ENCODE assay signal across 31 mouse cellular contexts in genomic region chr15:81197197-81197596, GRCm38 (mm10). TPM values are rescaled to one million over a fixed set of nuclear protein-coding genes. Genes with fewer than 3 reads are reported as not detected.
A peak's percentile ranks its signal among the peaks of the same experiment; 100 is the strongest.
DNase-seq lines count a peak whose midpoint lies in the region; ATAC-seq and TF ChIP-seq lines count a peak whose summit lies in the region.
"Had no signal": no experiment of that assay in that cellular context is flagged by ENCODE, and none has a peak within 500 bp of the region (broad histone marks: within the 10 kb centered on the region; RNA-seq: fewer than 3 reads in every experiment).

No protein-coding gene starts in this region.

- TF ChIP-seq EP300 in liver, postnatal 0 days (IDR thresholded peaks at IDR 0.05; ENCODE audit: low read depth): no peak

- ATAC-seq in liver, postnatal 0 days: no peak
- ATAC-seq in liver, embryonic 11.5 days (replicated peaks; ENCODE audit: low FRiP score): peak; percentile 49; the same call in 1 of the 2 replicates
- peak; percentile 58 for ATAC-seq in liver, embryonic 16.5 days (ENCODE audit: low read depth)
- peak; percentile 88 for ATAC-seq in stomach, embryonic 16.5 days (ENCODE audit: insufficient read depth, low FRiP score)
- no peak for ATAC-seq in kidney, embryonic 14.5 days (ENCODE audit: low FRiP score, low TSS enrichment)
- ATAC-seq in kidney, embryonic 16.5 days (ENCODE audit: low FRiP score, low TSS enrichment): no peak
- ATAC-seq: forebrain, postnatal 0 days; hindbrain, postnatal 0 days; midbrain, embryonic 13.5 days; Patski had no signal

- no peak overlapping the region for H3K27ac ChIP-seq in liver, postnatal 0 days (ENCODE audit: low read depth)
- H3K27ac ChIP-seq in liver, embryonic 11.5 days (ENCODE audit: low read depth, low read length): no peak overlapping the region
- no peak overlapping the region for H3K27ac ChIP-seq in liver, embryonic 16.5 days (ENCODE audit: low read length)
- H3K27ac ChIP-seq in stomach, embryonic 16.5 days (ENCODE audit: low read length): no peak overlapping the region
- H3K27ac ChIP-seq in kidney, embryonic 14.5 days (ENCODE audit: low read depth, low read length): no peak overlapping the region
- no peak overlapping the region for H3K27ac ChIP-seq in kidney, embryonic 16.5 days (ENCODE audit: low read length)
- H3K27ac ChIP-seq: embryonic facial prominence, embryonic 12.5 days; hindbrain, embryonic 10.5 days; hindbrain, postnatal 0 days; left cerebral cortex, adult 2 months; limb, embryonic 12.5 days; midbrain, embryonic 13.5 days had no signal

- H3K4me2 ChIP-seq in liver, postnatal 0 days (ENCODE audit: low read depth, low read length): no peak overlapping the region
- no peak overlapping the region for H3K4me2 ChIP-seq in liver, embryonic 11.5 days
- no peak overlapping the region for H3K4me2 ChIP-seq in liver, embryonic 16.5 days (ENCODE audit: low read depth, low read length)
- H3K4me2 ChIP-seq in stomach, embryonic 16.5 days (ENCODE audit: low read depth, low read length): no peak overlapping the region
- no peak overlapping the region for H3K4me2 ChIP-seq in kidney, embryonic 14.5 days (replicated peaks; ENCODE audit: low read depth, low read length)
- H3K4me2 ChIP-seq in kidney, embryonic 16.5 days (replicated peaks; ENCODE audit: low read depth, low read length): no peak overlapping the region
- H3K4me2 ChIP-seq: embryonic facial prominence, embryonic 12.5 days; limb, embryonic 12.5 days; midbrain, embryonic 13.5 days had no signal

- H3K27me3 ChIP-seq in liver, postnatal 0 days (ENCODE audit: insufficient read depth, low read length): no peaks in the 10 kb centered on the region
- H3K27me3 ChIP-seq in liver, embryonic 11.5 days (replicated peaks; ENCODE audit: control insufficient read depth, insufficient read depth, low read length): no peaks in the 10 kb centered on the region
- no peaks in the 10 kb centered on the region for H3K27me3 ChIP-seq in liver, embryonic 16.5 days (ENCODE audit: control insufficient read depth, insufficient read depth, low read depth, low read length)
- no peaks in the 10 kb centered on the region for H3K27me3 ChIP-seq in stomach, embryonic 16.5 days (ENCODE audit: control insufficient read depth, insufficient read depth, low read length)
- no peaks in the 10 kb centered on the region for H3K27me3 ChIP-seq in kidney, embryonic 14.5 days (ENCODE audit: control insufficient read depth, insufficient read depth, low read length)
- no peaks in the 10 kb centered on the region for H3K27me3 ChIP-seq in kidney, embryonic 16.5 days (ENCODE audit: insufficient read depth, low read length)
- H3K27me3 ChIP-seq: embryonic facial prominence, embryonic 12.5 days; limb, embryonic 12.5 days; megakaryocyte, embryonic 14.5 days; midbrain, embryonic 13.5 days; Patski had no signal

- H3K9ac ChIP-seq in liver, postnatal 0 days (replicated peaks): no peak overlapping the region
- no peak overlapping the region for H3K9ac ChIP-seq in liver, embryonic 11.5 days (ENCODE audit: low read depth, low read length)
- H3K9ac ChIP-seq in liver, embryonic 16.5 days (ENCODE audit: low read depth, low read length): no peak overlapping the region
- no peak overlapping the region for H3K9ac ChIP-seq in stomach, embryonic 16.5 days (ENCODE audit: low read length)
- no peak overlapping the region for H3K9ac ChIP-seq in kidney, embryonic 14.5 days (ENCODE audit: low read depth, low read length)
- no peak overlapping the region for H3K9ac ChIP-seq in kidney, embryonic 16.5 days (replicated peaks; ENCODE audit: low read length)
- H3K9ac ChIP-seq: embryonic facial prominence, embryonic 12.5 days; forebrain, postnatal 0 days; limb, embryonic 12.5 days; midbrain, embryonic 13.5 days had no signal

- WGBS in liver, postnatal 0 days (ENCODE audit: insufficient replicate concordance): 62% methylated on average over 10 of the region's 10 CpGs
- WGBS in liver, embryonic 11.5 days: 58% methylated on average over 10 of the region's 10 CpGs
- WGBS in liver, embryonic 16.5 days (ENCODE audit: insufficient replicate concordance): 41% methylated on average over 10 of the region's 10 CpGs
- WGBS in stomach, embryonic 16.5 days: 52% methylated on average over 10 of the region's 10 CpGs
- WGBS in kidney, embryonic 14.5 days: 91% methylated on average over 10 of the region's 10 CpGs
- 90% methylated on average over 10 of the region's 10 CpGs for WGBS in kidney, embryonic 16.5 days

- 0 out of 2 replicates have a peak, but pooled peaks cover 3% of the 10 kb centered on the region for H3K4me1 ChIP-seq in liver, postnatal 0 days (ENCODE audit: insufficient read depth)
- no peaks in the 10 kb centered on the region for H3K4me1 ChIP-seq in liver, embryonic 11.5 days (replicated peaks; ENCODE audit: control insufficient read depth, insufficient read depth, low read length)
- H3K4me1 ChIP-seq in liver, embryonic 16.5 days (ENCODE audit: control insufficient read depth, low read depth, low read length): peaks cover 2% of the 10 kb centered on the region
- no peaks in the 10 kb centered on the region for H3K4me1 ChIP-seq in stomach, embryonic 16.5 days (ENCODE audit: control insufficient read depth, insufficient read depth, low read length)
- H3K4me1 ChIP-seq in kidney, embryonic 14.5 days (ENCODE audit: control insufficient read depth, insufficient read depth, low read length): no peaks in the 10 kb centered on the region
- H3K4me1 ChIP-seq in kidney, embryonic 16.5 days (ENCODE audit: insufficient read depth, low read length): no peaks in the 10 kb centered on the region
- H3K4me1 ChIP-seq: embryonic facial prominence, embryonic 12.5 days; hindbrain, embryonic 10.5 days; limb, embryonic 12.5 days; midbrain, embryonic 13.5 days had no signal

- TF ChIP-seq CTCF in liver, postnatal 0 days (IDR thresholded peaks at IDR 0.05; ENCODE audit: low read depth): no peak

- no peak overlapping the region for H3K4me3 ChIP-seq in liver, postnatal 0 days (ENCODE audit: low read depth, low read length)
- H3K4me3 ChIP-seq in liver, embryonic 11.5 days (ENCODE audit: low read depth, low read length): no peak overlapping the region
- no peak overlapping the region for H3K4me3 ChIP-seq in liver, embryonic 16.5 days (ENCODE audit: low read depth, low read length)
- no peak overlapping the region for H3K4me3 ChIP-seq in stomach, embryonic 16.5 days (replicated peaks; ENCODE audit: low read length)
- H3K4me3 ChIP-seq in kidney, embryonic 14.5 days (ENCODE audit: low read length): no peak overlapping the region
- H3K4me3 ChIP-seq in kidney, embryonic 16.5 days (ENCODE audit: low read length): no peak overlapping the region
- H3K4me3 ChIP-seq: embryonic facial prominence, embryonic 12.5 days; hindbrain, embryonic 10.5 days; left cerebral cortex, adult 2 months; limb, embryonic 12.5 days; megakaryocyte, embryonic 14.5 days; midbrain, embryonic 13.5 days had no signal

- H3K9me3 ChIP-seq in liver, postnatal 0 days (ENCODE audit: low read length): no peaks in the 10 kb centered on the region
- no peaks in the 10 kb centered on the region; the same call in 1 of the 2 replicates for H3K9me3 ChIP-seq in liver, embryonic 11.5 days (ENCODE audit: control insufficient read depth, low read length)
- H3K9me3 ChIP-seq in liver, embryonic 16.5 days (replicated peaks; ENCODE audit: control insufficient read depth, low read length): no peaks in the 10 kb centered on the region
- 0 out of 2 replicates have a peak, but pooled peaks cover 8% of the 10 kb centered on the region for H3K9me3 ChIP-seq in stomach, embryonic 16.5 days (replicated peaks; ENCODE audit: control insufficient read depth, low read length)
- no peaks in the 10 kb centered on the region for H3K9me3 ChIP-seq in kidney, embryonic 14.5 days (ENCODE audit: control insufficient read depth, low read length)
- no peaks in the 10 kb centered on the region for H3K9me3 ChIP-seq in kidney, embryonic 16.5 days (ENCODE audit: low read length)
- H3K9me3 ChIP-seq: embryonic facial prominence, embryonic 12.5 days; megakaryocyte, embryonic 14.5 days; midbrain, embryonic 13.5 days had no signal

- H3K36me3 ChIP-seq in liver, postnatal 0 days (replicated peaks; ENCODE audit: insufficient read depth, low read length): no peaks in the 10 kb centered on the region
- H3K36me3 ChIP-seq in liver, embryonic 11.5 days (ENCODE audit: control insufficient read depth, insufficient read depth, low read length): no peaks in the 10 kb centered on the region
- no peaks in the 10 kb centered on the region for H3K36me3 ChIP-seq in liver, embryonic 16.5 days (ENCODE audit: control insufficient read depth, insufficient read depth)
- H3K36me3 ChIP-seq in stomach, embryonic 16.5 days (ENCODE audit: control insufficient read depth, insufficient read depth, low read length): no peaks in the 10 kb centered on the region
- H3K36me3 ChIP-seq in kidney, embryonic 14.5 days (ENCODE audit: control insufficient read depth, insufficient read depth, low read length): no peaks in the 10 kb centered on the region
- H3K36me3 ChIP-seq in kidney, embryonic 16.5 days (ENCODE audit: insufficient read depth, low read length): no peaks in the 10 kb centered on the region
- H3K36me3 ChIP-seq: embryonic facial prominence, embryonic 12.5 days; G1E; hindbrain, embryonic 10.5 days; limb, embryonic 12.5 days; midbrain, embryonic 13.5 days had no signal

- DNase-seq in liver: peak; percentile 23
- DNase-seq in liver, postnatal 0 days: no peak
- DNase-seq in liver, embryonic 11.5 days (ENCODE audit: low spot score): no peak
- DNase-seq in gastrocnemius, adult 18-20 months (ENCODE audit: low spot score): no peak
- DNase-seq: adrenal gland, postnatal 10 days; cerebellum, adult 11 months; cerebellum, adult 9-10 months; cerebellum, postnatal 36 days; forebrain, postnatal 0 days; gastrocnemius, postnatal 10 days; heart, postnatal 14 days; kidney, adult 2 months; kidney, postnatal 10 days; lung, adult 2 months; thymus, adult 18-20 months; thymus, postnatal 25 days had no signal

RNA-seq across cellular contexts. Expression of gene Mrtfa, which starts 6.6 kb away (rescaled TPM):
- 4.3 and 4.5 TPM in 2 replicates for polyA plus RNA-seq in liver, postnatal 0 days (2015; fragmentation: Nextera tagmentation; extraction: Ambion mirVana)
- 18.9 and 20.6 TPM in 2 replicates for polyA plus RNA-seq in liver, embryonic 11.5 days (2014; fragmentation: Nextera tagmentation; extraction: Ambion mirVana)
- polyA plus RNA-seq in liver, embryonic 16.5 days (2015; fragmentation: Nextera tagmentation; extraction: Ambion mirVana): 5.4 and 6.1 TPM in 2 replicates
- 25.4 and 26.2 TPM in 2 replicates for polyA plus RNA-seq in stomach, embryonic 16.5 days (2015; fragmentation: Nextera tagmentation; extraction: Ambion mirVana)
- total RNA-seq in gastrocnemius, adult 18-20 months (2021): 10 to 100 TPM; 17.5 to 17.7 TPM
- 23.1 and 28.2 TPM in 2 replicates for polyA plus RNA-seq in kidney, embryonic 14.5 days (2014; fragmentation: Nextera tagmentation; extraction: Ambion mirVana)
- 22.6 and 28.3 TPM in 2 replicates for polyA plus RNA-seq in kidney, embryonic 16.5 days (2015; fragmentation: Nextera tagmentation; extraction: Ambion mirVana)

RNA-seq across cellular contexts. Expression of gene Mchr1, which starts 38.1 kb away (rescaled TPM):
- 0.12 and 0.17 TPM in 2 replicates for polyA plus RNA-seq in liver, postnatal 0 days (2015; fragmentation: Nextera tagmentation; extraction: Ambion mirVana)
- 0.12 and 0.29 TPM in 2 replicates for polyA plus RNA-seq in liver, embryonic 11.5 days (2014; fragmentation: Nextera tagmentation; extraction: Ambion mirVana)
- polyA plus RNA-seq in liver, embryonic 16.5 days (2015; fragmentation: Nextera tagmentation; extraction: Ambion mirVana): 0.19 TPM in 1 of 2 replicates, not detected in the other
- polyA plus RNA-seq in stomach, embryonic 16.5 days (2015; fragmentation: Nextera tagmentation; extraction: Ambion mirVana): 1.7 and 2.3 TPM in 2 replicates
- total RNA-seq in gastrocnemius, adult 18-20 months (2021): 1 to 10 TPM; 1.5 to 3.3 TPM
- polyA plus RNA-seq in kidney, embryonic 14.5 days (2014; fragmentation: Nextera tagmentation; extraction: Ambion mirVana): 0.71 and 1.0 TPM in 2 replicates
- 0.99 and 1.3 TPM in 2 replicates for polyA plus RNA-seq in kidney, embryonic 16.5 days (2015; fragmentation: Nextera tagmentation; extraction: Ambion mirVana)
- total RNA-seq: heart, adult 8-10 months; heart, postnatal 14 days had no signal
- polyA plus RNA-seq: G1E; heart, embryonic 14.5 days had no signal

Comparison
In these comparisons a context has a peak if more than half of its experiments do, and no peak if none do; other contexts are left out.
1. ATAC-seq: peak in liver, embryonic 11.5 days (single experiment), liver, embryonic 16.5 days (single experiment) and stomach, embryonic 16.5 days (single experiment); none in liver, postnatal 0 days (single experiment), kidney, embryonic 14.5 days (single experiment) and kidney, embryonic 16.5 days (single experiment).